Mouse (Mus musculus) olfactory bulb, adult 2 months (tissue): ENCODE data around the gene Mrps6.

Experiments
- CTCF ChIP-seq: fragments of 200-500 bp; IDR thresholded peaks from 2 replicates; pipeline ENCODE4 v1.5.1; 2012; ENCODE audit warnings: low read depth, mild to moderate bottlenecking, low read length, moderate library complexity; ENCODE audit not compliant: insufficient read depth
- POLR2A ChIP-seq: fragments of 200-500 bp; IDR thresholded peaks from 2 replicates; pipeline ENCODE4 v1.6.1; 2012; ENCODE audit warnings: mild to moderate bottlenecking, low read depth, low read length, moderate library complexity; ENCODE audit not compliant: insufficient read depth

GRCm38 (mm10) chr16:92009586-92009985 is 48.5 kb upstream of the Mrps6 start:
- TF ChIP-seq CTCF (no peak), POLR2A (no peak)
